Mouse (Mus musculus) liver, postnatal 0 days (tissue): ENCODE measurements around the gene Fhl1. TPM values are rescaled to one million over a fixed set of nuclear protein-coding genes. Genes with fewer than 3 reads are reported as not detected.

ENCODE experiments used
- ATAC-seq: fragments of 200-750 bp; cut with Nextera tagmentation; 2 replicates; pipeline ENCODE4 v1.8.0; 2017; ENCODE audit warnings: mild to moderate bottlenecking, moderate library complexity
- DNase-seq: peaks from one replicate; pipeline ENCODE4 v3.0.0-alpha.2; 2016
- H3K27ac ChIP-seq: fragments of 300-500 bp; sonication (generic); 2 replicates; pipeline ENCODE4 v1.5.1; 2014; ENCODE audit warnings: antibody characterized with exemption, moderate library complexity, mild to moderate bottlenecking, low read depth
- H3K27me3 ChIP-seq: fragments of 300-500 bp; sonication (generic); 2 replicates; pipeline ENCODE4 v1.6.1; 2014; ENCODE audit warnings: low read length, control low read depth, mixed read lengths; ENCODE audit not compliant: insufficient read depth
- H3K36me3 ChIP-seq: fragments of 300-500 bp; sonication (generic); replicated peaks from 2 replicates; pipeline ENCODE4 v1.6.1; 2014; ENCODE audit warnings: mild to moderate bottlenecking, control low read depth, low read length, moderate library complexity, mixed read lengths; ENCODE audit not compliant: insufficient read depth
- H3K4me1 ChIP-seq: fragments of 300-500 bp; sonication (generic); 2 replicates; pipeline ENCODE4 v1.6.1; 2014; ENCODE audit warnings: antibody characterized with exemption, mild to moderate bottlenecking, control low read depth; ENCODE audit not compliant: insufficient read depth
- H3K4me2 ChIP-seq: fragments of 300-500 bp; sonication (generic); 2 replicates; pipeline ENCODE4 v1.6.1; 2014; ENCODE audit warnings: low read depth, mild to moderate bottlenecking, low read length, moderate library complexity, mixed read lengths
- H3K4me3 ChIP-seq: fragments of 300-500 bp; sonication (generic); 2 replicates; pipeline ENCODE4 v1.5.1; 2014; ENCODE audit warnings: low read depth, low read length
- H3K9ac ChIP-seq: fragments of 300-500 bp; sonication (generic); replicated peaks from 2 replicates; pipeline ENCODE4 v1.6.1; 2014; ENCODE audit warnings: mild to moderate bottlenecking, moderate library complexity
- H3K9me3 ChIP-seq: fragments of 300-500 bp; sonication (generic); 2 replicates; pipeline ENCODE4 v1.6.1; 2016; ENCODE audit warnings: mild to moderate bottlenecking, control low read depth, low read length, mixed read lengths
- CTCF ChIP-seq: sonication (generic); IDR thresholded peaks from 2 replicates; pipeline ENCODE4 v1.5.1; 2016; ENCODE audit warnings: antibody characterized with exemption, low read depth
- EP300 ChIP-seq: IDR thresholded peaks from 2 replicates; pipeline ENCODE4 v1.6.1; 2016; ENCODE audit warnings: antibody characterized with exemption, low read depth, mild to moderate bottlenecking
- WGBS: fragments of 180-500 bp; shearing (Covaris S2); extraction: QIAGEN DNeasy Blood & Tissue Kit; methylation state at CpG from one replicate; pipeline ENCODE4 v1.1.7; 2014; ENCODE audit not compliant: insufficient replicate concordance; 5-methylcytosine and 5-hydroxymethylcytosine counted together
- polyA plus RNA-seq: library from polyadenylated mRNA; unstranded; fragments of >200 nt; fragmentation: Nextera tagmentation; extraction: Ambion mirVana; gene quantifications from 2 replicates; pipeline ENCODE4 v1.2.1, GENCODE M21; 2015

Fhl1 gene
- polyA plus RNA-seq, 1 experiment from 2014 or later, result 14.8 TPM

GRCm38 (mm10) chrX:56697886-56698285, 33.7 kb upstream of the Fhl1 start:
- Histone ChIP-seq H3K9me3 (no peaks in the 10 kb centered on the region), H3K27ac (no peak overlapping the region), H3K36me3 (no peaks in the 10 kb centered on the region), H3K4me2 (no peak overlapping the region), H3K27me3 (no peaks in the 10 kb centered on the region), H3K4me1 (no peaks in the 10 kb centered on the region), H3K4me3 (no peak overlapping the region), H3K9ac (no peak overlapping the region)
- DNase-seq, result no peak
- WGBS, result 57% methylated on average over 4 of the region's 4 CpGs
- no peak for ATAC-seq
- TF ChIP-seq EP300 (no peak), CTCF (no peak)

GRCm38 (mm10) chrX:56701261-56701660, 30.3 kb upstream of the Fhl1 start:
- no peaks in the 10 kb centered on the region for H3K4me1 ChIP-seq
- no peaks in the 10 kb centered on the region for H3K36me3 ChIP-seq
- H3K27me3 ChIP-seq, result no peaks in the 10 kb centered on the region
- no peak overlapping the region for H3K9ac ChIP-seq
- 72% methylated on average over 3 of the region's 3 CpGs for WGBS
- no peak for TF ChIP-seq CTCF
- no peak for ATAC-seq
- no peak overlapping the region for H3K27ac ChIP-seq
- H3K9me3 ChIP-seq, result no peaks in the 10 kb centered on the region
- DNase-seq, result no peak
- H3K4me2 ChIP-seq, result no peak overlapping the region
- H3K4me3 ChIP-seq, result no peak overlapping the region

GRCm38 (mm10) chrX:56703965-56704562, 27.5 kb upstream of the Fhl1 start:
- Histone ChIP-seq H3K4me3 (no peak overlapping the region), H3K27ac (no peak overlapping the region), H3K4me2 (no peak overlapping the region), H3K27me3 (no peaks in the 10 kb centered on the region), H3K9me3 (no peaks in the 10 kb centered on the region), H3K36me3 (no peaks in the 10 kb centered on the region), H3K9ac (no peak overlapping the region), H3K4me1 (no peaks in the 10 kb centered on the region)
- no peak for DNase-seq
- no peak for ATAC-seq
- 71% methylated on average over 8 of the region's 8 CpGs for WGBS
- TF ChIP-seq EP300, result no peak
- no peak for TF ChIP-seq CTCF

GRCm38 (mm10) chrX:56708592-56709370, 22.8 kb upstream of the Fhl1 start:
- Histone ChIP-seq H3K9me3 (no peaks in the 10 kb centered on the region), H3K4me1 (no peaks in the 10 kb centered on the region), H3K27me3 (no peaks in the 10 kb centered on the region), H3K27ac (no peak overlapping the region), H3K4me2 (no peak overlapping the region), H3K4me3 (no peak overlapping the region), H3K36me3 (no peaks in the 10 kb centered on the region), H3K9ac (no peak overlapping the region)
- WGBS, result 64% methylated on average over 6 of the region's 6 CpGs
- no peak for TF ChIP-seq CTCF
- TF ChIP-seq EP300, result no peak
- DNase-seq (no peak), ATAC-seq (no peak)

- H3K36me3 ChIP-seq, result no peaks in the 10 kb centered on the region
- no peaks in the 10 kb centered on the region for H3K9me3 ChIP-seq
- H3K27ac ChIP-seq, result no peak overlapping the region
- H3K4me2 ChIP-seq, result no peak overlapping the region
- no peak overlapping the region for H3K9ac ChIP-seq
- TF ChIP-seq CTCF (no peak), EP300 (no peak)
- 75% methylated on average over 1 of the region's 1 CpGs for WGBS
- DNase-seq (no peak), ATAC-seq (no peak)
- no peak overlapping the region for H3K4me3 ChIP-seq
- H3K27me3 ChIP-seq, result no peaks in the 10 kb centered on the region
- H3K4me1 ChIP-seq, result no peaks in the 10 kb centered on the region
Observed at GRCm38 (mm10) chrX:56710522-56710921, 21.1 kb upstream of the Fhl1 start.

GRCm38 (mm10) chrX:56712666-56713065, 18.9 kb upstream of the Fhl1 start:
- Histone ChIP-seq H3K27ac (no peak overlapping the region), H3K4me3 (no peak overlapping the region), H3K9me3 (no peaks in the 10 kb centered on the region), H3K36me3 (no peaks in the 10 kb centered on the region), H3K27me3 (no peaks in the 10 kb centered on the region), H3K9ac (no peak overlapping the region), H3K4me1 (no peaks in the 10 kb centered on the region), H3K4me2 (no peak overlapping the region)
- WGBS, result 75% methylated on average over 1 of the region's 1 CpGs
- DNase-seq (no peak), ATAC-seq (no peak)
- TF ChIP-seq EP300, result no peak
- TF ChIP-seq CTCF, result no peak
